Mouse (Mus musculus): Measurements from ENCODE around the gene Atrip.

DNA sequence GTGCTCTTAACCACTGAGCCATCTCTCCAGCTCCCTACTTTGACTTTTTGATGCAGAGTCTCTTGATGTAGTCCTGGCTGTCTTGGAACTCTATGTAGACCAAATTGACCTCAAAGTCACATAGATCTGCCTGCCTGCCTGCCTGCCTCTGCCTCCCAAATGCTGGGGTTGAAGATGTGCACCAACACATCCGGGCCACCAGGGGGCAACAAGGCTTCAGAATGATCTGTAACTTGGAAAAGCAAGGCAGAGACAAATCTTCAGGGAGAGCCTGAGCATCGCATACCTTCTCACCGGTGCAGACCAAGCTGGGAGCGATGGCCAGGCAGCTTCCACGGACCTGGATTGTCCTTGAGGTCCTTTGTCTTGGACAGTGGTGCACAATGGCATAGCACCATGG, 27.6 kb downstream of the Atrip start:
- TF ChIP-seq CTCF (IDR thresholded peaks at IDR 0.05; ENCODE audit: borderline replicate concordance, insufficient read depth, low read depth, low read length) (peak; percentile 59; the same call in 1 of the 2 replicates), POLR2A (IDR thresholded peaks at IDR 0.05; ENCODE audit: borderline replicate concordance, insufficient read depth, low read length) (no peak)

Data from cerebellum, adult 2 months (tissue).